Mouse (Mus musculus): ENCODE measurements around the gene Oasl2.
"Not testable (repeated sequence)": the region's sequence is repeated elsewhere in the genome, so short reads cannot be mapped to it uniquely, and the experiment has no call there.

The Oasl2 gene

DNA sequence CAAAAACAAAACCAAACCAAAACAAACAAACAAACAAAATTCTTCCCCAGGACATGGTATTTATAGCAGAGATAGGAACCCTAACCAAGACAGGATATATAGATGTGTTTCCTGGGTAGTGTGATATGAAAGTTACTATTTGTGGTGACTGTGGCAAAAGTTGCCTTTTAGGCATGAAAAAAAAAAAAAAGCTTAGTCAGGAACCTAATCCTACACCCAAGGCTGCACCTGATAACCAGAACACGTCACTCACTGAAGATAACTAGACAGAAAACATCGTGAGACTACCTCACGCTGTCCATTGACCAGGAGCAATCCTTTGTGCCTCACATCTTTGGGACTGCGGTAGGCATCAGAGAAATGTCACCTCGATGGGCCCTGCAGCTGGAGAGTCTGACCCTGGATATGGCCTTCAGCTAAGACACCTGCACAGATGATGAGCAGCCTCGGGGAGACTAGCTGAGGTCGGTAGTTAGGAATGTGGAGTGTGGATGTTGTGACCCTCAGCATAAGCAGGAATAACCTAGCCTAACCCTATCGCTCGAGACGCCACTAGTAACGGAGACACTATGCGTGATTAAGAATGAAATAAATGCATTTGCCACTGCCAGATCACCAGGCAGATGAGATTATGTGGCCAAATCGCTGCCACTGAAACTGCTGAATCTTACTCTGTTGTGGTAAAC is at the start of gene Oasl2:
Gene Oasl2 (plus strand): TSS at position 249 of the 686 bp plus-strand sequence.
- in situ Hi-C loops (cut with MboI; ENCODE audit: unreplicated experiment in 2 of 2): loop anchor here in 1 of 2 experiments (5.0 kb wide), 1 partner anchor 70 kb away; no protein-coding TSS in a partner anchor

DNA sequence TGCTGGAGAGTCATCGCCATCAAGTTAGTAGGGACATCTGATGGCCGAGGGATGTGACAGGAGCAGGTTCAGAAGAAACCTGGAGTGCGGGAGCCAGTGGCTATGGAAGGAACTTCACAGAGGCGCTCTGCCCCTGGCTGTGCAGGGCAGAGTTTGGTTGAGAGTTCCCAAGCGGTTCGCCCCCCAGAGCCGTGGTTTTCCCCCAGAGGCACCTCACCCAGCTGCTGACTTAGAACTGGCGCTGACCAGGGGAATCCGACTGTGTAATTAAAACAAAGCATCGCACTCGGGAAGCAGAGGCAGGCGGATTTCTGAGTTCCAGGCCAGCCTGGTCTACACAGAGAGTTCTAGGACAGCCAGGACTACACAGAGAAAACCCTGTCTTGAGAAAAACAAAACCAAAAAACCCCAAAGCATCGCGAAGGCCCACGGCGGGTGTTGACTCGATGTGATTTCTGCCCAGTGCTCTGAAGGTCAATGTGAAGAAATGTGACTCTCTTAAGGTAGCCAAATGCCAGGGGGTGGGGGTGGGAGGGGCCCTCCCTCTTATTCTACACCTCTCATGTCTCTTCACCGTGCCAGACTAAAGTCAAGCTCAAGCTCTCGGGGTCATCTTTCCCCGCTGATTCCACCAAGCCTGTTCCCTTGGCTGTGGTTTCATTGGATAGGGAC is 45.0 kb upstream of the Oasl2 start:
- in situ Hi-C loops (cut with MboI; ENCODE audit: unreplicated experiment in 2 of 2): no loop called here

GRCm38 (mm10) chr5:114853364-114853763 is 43.4 kb upstream of the Oasl2 start, which contains the start of gene 4930519G04Rik:
Gene 4930519G04Rik, plus strand, starts transcription at chr5:114853664.
- in situ Hi-C loops (cut with MboI; ENCODE audit: unreplicated experiment in 2 of 2): not testable (repeated sequence)

DNA sequence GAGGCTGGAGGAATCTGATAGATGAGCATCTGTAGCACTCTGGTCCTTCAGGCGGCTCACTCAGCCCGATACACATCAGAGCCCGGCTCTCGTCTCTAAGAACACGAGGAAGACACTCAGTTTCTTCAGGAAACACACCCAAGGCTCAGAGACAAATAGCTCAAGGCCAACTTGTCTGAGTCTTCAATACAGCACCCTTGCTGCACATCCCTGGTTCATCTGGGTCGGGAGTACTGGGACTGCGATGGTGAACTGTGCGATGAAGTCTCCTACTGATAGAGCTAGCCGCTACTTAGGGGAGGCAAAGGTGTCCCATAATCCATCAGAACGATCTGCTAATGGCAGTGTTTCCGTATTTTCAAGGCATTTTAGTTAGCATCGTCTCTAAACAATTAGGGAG is 38.2 kb upstream of the Oasl2 start, which contains the start of gene Gm9936:
Gene Gm9936 (minus strand): TSS at position 101 of the 400 bp plus-strand sequence.
- in situ Hi-C loops (cut with MboI; ENCODE audit: unreplicated experiment in 2 of 2): no loop called here

- in situ Hi-C loops (cut with MboI; ENCODE audit: unreplicated experiment in 2 of 2): no loop called here
Observed at GRCm38 (mm10) chr5:114859253-114859652, 37.5 kb upstream of the Oasl2 start.

DNA sequence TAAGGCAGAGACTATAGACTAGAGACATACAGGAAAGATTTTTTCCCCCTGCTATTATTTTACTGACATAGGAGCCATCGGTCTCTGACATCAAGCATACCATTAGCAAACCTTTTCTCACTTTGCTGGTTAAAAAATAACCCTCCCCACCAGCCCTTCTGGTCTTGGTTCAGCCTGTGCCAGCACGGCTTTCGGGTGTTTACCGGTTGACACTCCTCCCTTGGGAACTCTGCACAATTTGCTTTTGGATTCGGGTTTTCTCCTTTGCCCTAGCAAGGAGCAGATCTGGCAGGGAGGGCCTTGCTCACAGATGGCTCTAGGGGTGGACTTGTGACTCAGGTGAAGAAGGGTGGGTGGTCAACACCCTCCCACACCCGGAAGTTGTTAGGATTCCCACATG is 35.0 kb upstream of the Oasl2 start:
- in situ Hi-C loops (cut with MboI; ENCODE audit: unreplicated experiment in 2 of 2): no loop called here

GRCm38 (mm10) chr5:114864813-114865212 is 31.9 kb upstream of the Oasl2 start:
- in situ Hi-C loops (cut with MboI; ENCODE audit: unreplicated experiment in 2 of 2): no loop called here

DNA sequence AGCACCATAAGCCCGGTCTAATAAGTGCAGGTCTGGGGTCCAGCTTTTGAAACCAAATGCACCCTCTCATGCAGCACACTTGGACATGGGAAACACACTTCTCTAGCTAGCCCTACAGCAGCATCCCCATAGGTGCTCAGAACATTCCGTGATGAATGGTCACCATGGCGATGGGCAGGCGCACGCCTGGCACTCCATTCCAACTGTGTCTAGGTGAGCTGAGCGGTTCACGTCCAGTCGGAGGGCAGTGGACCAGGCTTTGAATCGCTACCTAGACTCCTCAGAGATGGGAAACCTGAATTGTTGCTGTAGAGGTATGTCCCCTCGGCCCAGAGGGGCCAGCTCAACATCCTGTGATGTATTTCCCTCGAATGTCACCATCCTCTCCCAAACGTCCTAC is 31.5 kb upstream of the Oasl2 start:
- in situ Hi-C loops (cut with MboI; ENCODE audit: unreplicated experiment in 2 of 2): no loop called here

DNA sequence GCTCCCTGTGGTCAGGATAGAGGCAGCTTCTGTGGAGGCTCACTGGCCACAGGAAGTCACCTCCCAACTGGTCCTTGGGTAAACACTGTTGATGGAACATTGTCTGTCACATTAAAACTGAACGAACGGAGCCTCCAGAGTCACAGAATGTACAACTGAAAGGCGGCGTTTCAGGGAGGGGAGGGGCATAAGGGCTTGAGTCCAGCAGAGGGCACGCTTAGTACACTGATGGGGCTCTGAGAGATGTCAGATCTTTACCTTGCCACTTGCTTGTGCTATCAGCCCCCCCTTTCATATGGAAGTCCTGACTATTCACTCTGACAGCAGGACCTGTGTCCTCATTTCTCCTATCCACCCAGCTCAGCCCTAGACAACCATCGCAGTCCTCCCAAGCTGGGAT is 20.9 kb upstream of the Oasl2 start:
- in situ Hi-C loops (cut with MboI; ENCODE audit: unreplicated experiment in 2 of 2): no loop called here

GRCm38 (mm10) chr5:114876331-114876730 is 20.4 kb upstream of the Oasl2 start:
- in situ Hi-C loops (cut with MboI; ENCODE audit: unreplicated experiment in 2 of 2): no loop called here

- in situ Hi-C loops (cut with MboI; ENCODE audit: unreplicated experiment in 2 of 2): no loop called here
Observed at GRCm38 (mm10) chr5:114877487-114877886, 19.2 kb upstream of the Oasl2 start.

DNA sequence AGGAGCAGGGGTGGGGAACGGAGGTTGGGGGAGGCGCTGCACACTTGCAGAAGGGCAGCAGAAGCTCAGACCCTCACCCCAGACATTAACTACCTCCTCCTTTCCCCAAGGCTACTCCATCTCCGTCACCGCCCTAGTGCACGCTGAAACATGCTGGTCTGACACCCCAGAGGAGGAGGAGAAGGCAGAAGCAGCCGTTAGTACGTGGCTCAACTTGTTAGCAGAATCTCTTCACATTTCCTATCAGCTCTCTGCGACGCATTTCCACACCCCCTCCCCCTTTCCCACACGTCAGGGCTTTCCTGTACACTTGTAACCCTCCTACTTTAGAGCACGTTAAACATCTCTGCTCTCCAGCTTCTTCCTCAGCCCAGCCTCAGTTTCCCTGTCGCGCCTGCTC is 17.3 kb upstream of the Oasl2 start:
- in situ Hi-C loops (cut with MboI; ENCODE audit: unreplicated experiment in 2 of 2): no loop called here

- in situ Hi-C loops (cut with MboI; ENCODE audit: unreplicated experiment in 2 of 2): not testable (repeated sequence)
Observed at GRCm38 (mm10) chr5:114882319-114882718, 14.4 kb upstream of the Oasl2 start.

- in situ Hi-C loops (cut with MboI; ENCODE audit: unreplicated experiment in 2 of 2): no loop called here
Observed at GRCm38 (mm10) chr5:114883022-114883421, 13.7 kb upstream of the Oasl2 start.

DNA sequence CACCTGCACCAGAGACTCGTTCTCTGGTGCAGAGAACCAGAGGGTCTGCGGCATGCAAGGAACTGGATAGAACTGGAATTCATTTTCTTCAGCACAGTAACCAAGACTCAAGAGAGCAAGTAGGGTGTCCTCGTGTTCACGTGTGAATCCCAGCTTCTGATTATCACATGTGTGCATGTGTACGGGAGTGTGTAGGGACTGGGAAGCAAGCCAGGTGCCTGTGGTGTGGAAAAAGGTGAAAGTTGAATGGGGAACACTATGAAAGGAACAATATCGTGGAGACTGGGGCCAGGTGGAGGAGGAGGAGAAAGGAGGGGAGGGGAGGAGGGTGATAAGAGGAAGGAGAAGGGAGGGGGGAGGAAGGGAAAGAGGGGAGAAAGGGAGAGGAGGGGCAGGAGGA is 9.9 kb upstream of the Oasl2 start:
- in situ Hi-C loops (cut with MboI; ENCODE audit: unreplicated experiment in 2 of 2): no loop called here

GRCm38 (mm10) chr5:114888995-114889394 is 7.7 kb upstream of the Oasl2 start:
- in situ Hi-C loops (cut with MboI; ENCODE audit: unreplicated experiment in 2 of 2): no loop called here

GRCm38 (mm10) chr5:114895542-114895941 is 1.2 kb upstream of the Oasl2 start:
- in situ Hi-C loops (cut with MboI; ENCODE audit: unreplicated experiment in 2 of 2): loop anchor here in 1 of 2 experiments (5.0 kb wide), 1 partner anchor 68 kb away; no protein-coding TSS in a partner anchor

DNA sequence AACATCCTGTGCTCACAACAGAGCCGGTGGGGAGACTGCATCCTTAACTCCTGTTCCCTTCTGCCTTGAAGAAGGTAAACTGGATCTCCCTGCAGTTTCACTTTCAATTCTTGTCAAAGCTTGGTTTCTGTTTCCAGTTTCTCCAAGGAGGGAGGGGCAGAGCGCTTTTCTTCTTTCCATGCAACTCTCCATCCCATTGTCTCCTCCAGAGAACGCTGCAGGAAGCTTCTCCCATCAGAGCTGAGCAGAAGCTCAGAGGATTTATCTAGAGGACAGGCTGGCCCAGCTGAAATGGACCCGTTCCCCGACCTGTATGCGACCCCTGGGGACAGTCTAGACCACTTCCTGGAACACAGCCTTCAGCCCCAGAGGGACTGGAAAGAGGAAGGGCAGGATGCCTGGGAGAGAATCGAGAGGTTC is 648 bp downstream of the Oasl2 start:
- in situ Hi-C loops (cut with MboI; ENCODE audit: unreplicated experiment in 2 of 2): loop anchor here in 1 of 2 experiments (5.0 kb wide), 1 partner anchor 70 kb away; no protein-coding TSS in a partner anchor

DNA sequence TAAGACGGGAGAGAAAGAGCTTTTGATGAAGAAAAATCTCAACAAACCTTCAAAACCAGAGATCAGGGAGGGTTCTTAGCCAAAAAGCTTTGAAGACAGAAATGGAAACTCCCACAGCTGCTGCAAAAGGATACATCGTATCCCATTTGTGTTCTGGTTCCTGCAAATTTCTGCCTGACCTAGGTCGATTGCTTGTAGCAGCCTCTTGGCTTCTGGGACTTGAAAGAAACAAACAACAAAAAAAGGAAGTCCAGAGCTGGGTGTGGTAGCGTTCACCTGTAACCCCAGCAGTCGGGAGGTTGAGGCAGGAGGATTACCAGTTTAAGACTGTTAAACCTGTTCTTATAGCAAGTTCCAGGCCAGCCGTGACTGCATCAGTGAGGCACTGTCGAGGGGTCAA is 2.1 kb downstream of the Oasl2 start:
- in situ Hi-C loops (cut with MboI; ENCODE audit: unreplicated experiment in 2 of 2): loop anchor here in 1 of 2 experiments (5.0 kb wide), 1 partner anchor 72 kb away; no protein-coding TSS in a partner anchor

DNA sequence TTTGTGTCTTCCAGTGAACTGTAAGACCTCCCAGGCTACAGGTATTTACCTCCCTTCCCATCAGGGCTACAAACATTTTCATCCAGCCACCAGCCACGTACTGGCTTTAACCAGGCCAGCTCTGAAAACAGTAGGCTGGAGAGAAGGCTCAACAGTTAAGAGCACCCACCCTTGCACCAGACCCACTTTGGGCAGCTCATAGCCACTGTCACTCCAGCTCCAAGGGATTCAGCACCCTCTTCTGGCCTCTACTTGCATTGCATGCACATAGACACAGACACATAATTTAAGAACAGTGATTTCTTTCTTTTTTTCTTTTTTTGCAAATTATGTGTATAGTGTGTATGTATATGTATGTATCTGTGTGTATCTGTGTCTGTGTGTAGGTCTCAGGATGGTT is 5.7 kb downstream of the Oasl2 start:
- in situ Hi-C loops (cut with MboI; ENCODE audit: unreplicated experiment in 2 of 2): loop anchor here in 1 of 2 experiments (5.0 kb wide), 2 partner anchors 75 to 195 kb away; partner anchors contain the start of gene Tchp

GRCm38 (mm10) chr5:114908598-114909305 is 12.0 kb downstream of the Oasl2 start:
- in situ Hi-C loops (cut with MboI; ENCODE audit: unreplicated experiment in 2 of 2): loop anchor here (5.0 kb wide), 2 partner anchors 271 to 276 kb away; no protein-coding TSS in a partner anchor
